ENCODE assay signal across 10 mouse cellular contexts in the genomic region with DNA sequence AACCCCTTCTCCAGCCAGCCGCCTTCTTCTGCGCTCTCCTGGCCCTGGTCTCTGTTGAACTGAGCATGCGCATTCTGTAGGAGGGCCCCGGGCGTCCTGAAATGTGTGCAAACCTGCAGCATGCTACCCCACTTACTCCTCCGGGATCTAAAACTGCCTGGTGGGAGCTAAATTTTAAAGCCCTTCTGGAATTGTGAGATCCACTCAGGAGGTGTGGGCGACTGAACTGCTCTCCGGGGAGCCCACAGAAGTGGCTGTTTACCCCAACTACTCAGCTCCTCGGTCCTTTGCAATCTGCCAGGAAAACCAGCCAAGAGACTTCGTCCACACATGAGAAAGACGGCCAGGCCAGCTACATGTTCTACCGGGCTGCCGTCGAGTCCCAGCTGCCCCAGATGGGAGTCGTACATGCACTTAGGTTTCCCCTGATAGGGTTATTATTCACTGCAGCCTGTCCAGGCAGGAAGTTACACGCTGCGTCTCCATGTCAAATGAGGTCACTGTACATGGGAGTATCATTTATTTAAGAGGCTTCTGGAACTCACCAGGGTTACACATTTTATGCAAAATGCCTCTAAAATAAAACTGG. TPM values are rescaled to one million over a fixed set of nuclear protein-coding genes. Genes with fewer than 3 reads are reported as not detected.
A peak's percentile ranks its signal among the peaks of the same experiment; 100 is the strongest.
DNase-seq lines count a peak whose midpoint lies in the region; ATAC-seq and TF ChIP-seq lines count a peak whose summit lies in the region.
"Had no signal": no experiment of that assay in that cellular context is flagged by ENCODE, and none has a peak within 500 bp of the region (broad histone marks: within the 10 kb centered on the region; RNA-seq: fewer than 3 reads in every experiment).

No protein-coding gene starts in this region.

- H3K4me2 ChIP-seq in liver, postnatal 0 days (ENCODE audit: low read depth, low read length): no peak overlapping the region
- no peak overlapping the region for H3K4me2 ChIP-seq in intestine, embryonic 15.5 days (replicated peaks)
- H3K4me2 ChIP-seq in midbrain, embryonic 11.5 days: no peak overlapping the region
- H3K4me2 ChIP-seq: embryonic facial prominence, embryonic 15.5 days had no signal

- no peaks in the 10 kb centered on the region for H3K9me3 ChIP-seq in liver, postnatal 0 days (ENCODE audit: low read length)
- no peaks in the 10 kb centered on the region for H3K9me3 ChIP-seq in intestine, embryonic 15.5 days
- H3K9me3 ChIP-seq in midbrain, embryonic 11.5 days (ENCODE audit: control insufficient read depth, low read length): no peaks in the 10 kb centered on the region
- H3K9me3 ChIP-seq: embryonic facial prominence, embryonic 15.5 days had no signal

- TF ChIP-seq POLR2A in liver, adult 2 months (IDR thresholded peaks at IDR 0.05; ENCODE audit: extremely low read depth, insufficient read depth, low read length): no peak

- no peak for TF ChIP-seq CTCF in liver, adult 2 months (IDR thresholded peaks at IDR 0.05; ENCODE audit: low read depth, low read length)
- no peak for TF ChIP-seq CTCF in liver, postnatal 0 days (IDR thresholded peaks at IDR 0.05; ENCODE audit: low read depth)

- DNase-seq in liver, adult 2 months (ENCODE audit: extremely low read depth, low read depth, low spot score): peak; percentile 19
- no peak for DNase-seq in liver, postnatal 0 days
- DNase-seq in gastrocnemius, postnatal 25 days: peak; percentile 70
- peak; percentile 58 for DNase-seq in right cerebral cortex, postnatal 14 days
- no peak for DNase-seq in midbrain, embryonic 11.5 days (ENCODE audit: low spot score, missing footprints)

- H3K79me2 ChIP-seq in liver, adult 2 months (ENCODE audit: control insufficient read depth, insufficient read depth, low read length): no peaks in the 10 kb centered on the region

- WGBS in liver, adult 2 months: 76% methylated on average over 17 of the region's 17 CpGs
- 72% methylated on average over 17 of the region's 17 CpGs for WGBS in liver, postnatal 0 days (ENCODE audit: insufficient replicate concordance)
- WGBS in intestine, embryonic 15.5 days: 50% methylated on average over 17 of the region's 17 CpGs
- 85% methylated on average over 17 of the region's 17 CpGs for WGBS in midbrain, embryonic 11.5 days

- H3K27me3 ChIP-seq in liver, adult 2 months (ENCODE audit: control insufficient read depth, insufficient read depth, low read length): no peaks in the 10 kb centered on the region
- no peaks in the 10 kb centered on the region for H3K27me3 ChIP-seq in liver, postnatal 0 days (ENCODE audit: insufficient read depth, low read length)
- no peaks in the 10 kb centered on the region for H3K27me3 ChIP-seq in intestine, embryonic 15.5 days (replicated peaks)
- no peaks in the 10 kb centered on the region for H3K27me3 ChIP-seq in midbrain, embryonic 11.5 days (ENCODE audit: control insufficient read depth, insufficient read depth, low read length)
- H3K27me3 ChIP-seq: embryonic facial prominence, embryonic 15.5 days had no signal

- H3K9ac ChIP-seq in liver, adult 2 months (ENCODE audit: low read depth, low read length): no peak overlapping the region
- no peak overlapping the region for H3K9ac ChIP-seq in liver, postnatal 0 days (replicated peaks)
- H3K9ac ChIP-seq in intestine, embryonic 15.5 days: no peak overlapping the region
- H3K9ac ChIP-seq in midbrain, embryonic 11.5 days (ENCODE audit: low read length): no peak overlapping the region
- H3K9ac ChIP-seq: embryonic facial prominence, embryonic 15.5 days had no signal

- ATAC-seq in liver, postnatal 0 days: no peak
- ATAC-seq in intestine, embryonic 15.5 days: no peak
- ATAC-seq in granulocyte monocyte progenitor cell, adult 5-6 weeks (replicated peaks; ENCODE audit: poor library complexity, severe bottlenecking): no peak
- ATAC-seq in inflammation-experienced regulatory T-cells, adult 6 months: no peak
- no peak for ATAC-seq in midbrain, embryonic 11.5 days (ENCODE audit: low FRiP score)

- H3K4me3 ChIP-seq in liver, adult 2 months (ENCODE audit: insufficient read depth, low read depth, low read length): no peak overlapping the region
- no peak overlapping the region for H3K4me3 ChIP-seq in liver, postnatal 0 days (ENCODE audit: low read depth, low read length)
- no peak overlapping the region for H3K4me3 ChIP-seq in intestine, embryonic 15.5 days (replicated peaks)
- no peak overlapping the region for H3K4me3 ChIP-seq in midbrain, embryonic 11.5 days (ENCODE audit: low read depth, low read length)
- H3K4me3 ChIP-seq: embryonic facial prominence, embryonic 15.5 days had no signal

- no peaks in the 10 kb centered on the region for H3K4me1 ChIP-seq in liver, adult 2 months (ENCODE audit: control insufficient read depth, insufficient read depth, low read length)
- H3K4me1 ChIP-seq in liver, postnatal 0 days (ENCODE audit: insufficient read depth): no peaks in the 10 kb centered on the region
- H3K4me1 ChIP-seq in intestine, embryonic 15.5 days (replicated peaks): 0 out of 2 replicates have a peak, but pooled peaks cover 3% of the 10 kb centered on the region
- no peaks in the 10 kb centered on the region for H3K4me1 ChIP-seq in midbrain, embryonic 11.5 days (ENCODE audit: control insufficient read depth, insufficient read depth, low read length)
- H3K4me1 ChIP-seq: embryonic facial prominence, embryonic 15.5 days had no signal

- H3K27ac ChIP-seq in liver, adult 2 months (replicated peaks; ENCODE audit: insufficient read depth, low read depth, low read length): peak overlapping the region; percentile 45; the same call in 1 of the 2 replicates
- no peak overlapping the region for H3K27ac ChIP-seq in liver, postnatal 0 days (ENCODE audit: low read depth)
- H3K27ac ChIP-seq in intestine, embryonic 15.5 days: peak overlapping the region; percentile 45; the same call in 1 of the 2 replicates
- H3K27ac ChIP-seq in midbrain, embryonic 11.5 days (ENCODE audit: low read depth, low read length): no peak overlapping the region
- H3K27ac ChIP-seq: embryonic facial prominence, embryonic 15.5 days; macrophage had no signal

- TF ChIP-seq EP300 in liver, postnatal 0 days (IDR thresholded peaks at IDR 0.05; ENCODE audit: low read depth): no peak

- no peaks in the 10 kb centered on the region for H3K36me3 ChIP-seq in liver, adult 2 months (ENCODE audit: control insufficient read depth, insufficient read depth, low read length)
- H3K36me3 ChIP-seq in liver, postnatal 0 days (replicated peaks; ENCODE audit: insufficient read depth, low read length): no peaks in the 10 kb centered on the region
- H3K36me3 ChIP-seq in intestine, embryonic 15.5 days: no peaks in the 10 kb centered on the region
- H3K36me3 ChIP-seq in midbrain, embryonic 11.5 days (ENCODE audit: control insufficient read depth, insufficient read depth, low read length): no peaks in the 10 kb centered on the region
- H3K36me3 ChIP-seq: embryonic facial prominence, embryonic 15.5 days had no signal

RNA-seq across cellular contexts. Expression of gene 1700019N19Rik, which starts 22.3 kb away (rescaled TPM):
- total RNA-seq in liver, adult 2 months (2014; rRNA removed): not detected in 2 replicates
- not detected in 2 replicates for polyA plus RNA-seq in liver, adult 2 months (2012; rRNA removed)
- polyA plus RNA-seq in liver, postnatal 0 days (2015; fragmentation: Nextera tagmentation; extraction: Ambion mirVana): not detected in 2 replicates
- total RNA-seq in gastrocnemius, postnatal 25 days (2021): not detected
- polyA plus RNA-seq in intestine, embryonic 15.5 days (2015; fragmentation: Nextera tagmentation; extraction: Ambion mirVana): not detected in 2 replicates
- not detected in 2 replicates for total RNA-seq in granulocyte monocyte progenitor cell, adult 5-6 weeks (2014; fragmentation: Nextera tagmentation)
- total RNA-seq in granulocyte monocyte progenitor cell, adult 5-6 weeks (2017): not detected in 2 replicates
- not detected for polyA plus RNA-seq in inflammation-experienced regulatory T-cells, adult 6 months (2017; shearing (Covaris generic))
- not detected in 2 replicates for polyA plus RNA-seq in midbrain, embryonic 11.5 days (2014; fragmentation: Nextera tagmentation; extraction: Ambion mirVana)
- polyA plus RNA-seq: embryonic facial prominence, embryonic 15.5 days; macrophage had no signal

RNA-seq across cellular contexts. Expression of gene Pnliprp2, which starts 57.0 kb away (rescaled TPM):
- 1.8 and 7.8 TPM in 2 replicates for total RNA-seq in liver, adult 2 months (2014; rRNA removed)
- polyA plus RNA-seq in liver, adult 2 months (2012; rRNA removed): not detected in 2 replicates
- 0.34 TPM in 1 of 2 replicates, not detected in the other for polyA plus RNA-seq in liver, postnatal 0 days (2015; fragmentation: Nextera tagmentation; extraction: Ambion mirVana)
- total RNA-seq in gastrocnemius, postnatal 25 days (2021): not detected
- 5.4 and 15.2 TPM in 2 replicates for polyA plus RNA-seq in intestine, embryonic 15.5 days (2015; fragmentation: Nextera tagmentation; extraction: Ambion mirVana)
- total RNA-seq in granulocyte monocyte progenitor cell, adult 5-6 weeks (2014; fragmentation: Nextera tagmentation): not detected in 2 replicates
- not detected in 2 replicates for total RNA-seq in granulocyte monocyte progenitor cell, adult 5-6 weeks (2017)
- not detected for polyA plus RNA-seq in inflammation-experienced regulatory T-cells, adult 6 months (2017; shearing (Covaris generic))
- polyA plus RNA-seq in midbrain, embryonic 11.5 days (2014; fragmentation: Nextera tagmentation; extraction: Ambion mirVana): not detected in 2 replicates
- polyA plus RNA-seq: macrophage had no signal

Comparison
In these comparisons a context has a peak if more than half of its experiments do, and no peak if none do; other contexts are left out.
1. DNase-seq: peak in liver, adult 2 months (single experiment), gastrocnemius, postnatal 25 days (single experiment) and right cerebral cortex, postnatal 14 days (single experiment); none in liver, postnatal 0 days (single experiment) and midbrain, embryonic 11.5 days (single experiment).
2. H3K27ac ChIP-seq: peak in liver, adult 2 months (single experiment) and intestine, embryonic 15.5 days (single experiment); none in liver, postnatal 0 days (single experiment) and midbrain, embryonic 11.5 days (single experiment).